Mouse (Mus musculus): Measurements from ENCODE around the gene Zfp637.
"Not testable (repeated sequence)": the region's sequence is repeated elsewhere in the genome, so short reads cannot be mapped to it uniquely, and the experiment has no call there.

- TF ChIP-seq CTCF, EP300 (IDR thresholded peaks at IDR 0.05): not testable (repeated sequence)
Measured at GRCm38 (mm10) chr6:117873450-117873849, 32.5 kb downstream of the Zfp637 start.

Data from lung, postnatal 0 days (tissue).